ENCODE assay signal across 15 mouse cellular contexts in the genomic region with DNA sequence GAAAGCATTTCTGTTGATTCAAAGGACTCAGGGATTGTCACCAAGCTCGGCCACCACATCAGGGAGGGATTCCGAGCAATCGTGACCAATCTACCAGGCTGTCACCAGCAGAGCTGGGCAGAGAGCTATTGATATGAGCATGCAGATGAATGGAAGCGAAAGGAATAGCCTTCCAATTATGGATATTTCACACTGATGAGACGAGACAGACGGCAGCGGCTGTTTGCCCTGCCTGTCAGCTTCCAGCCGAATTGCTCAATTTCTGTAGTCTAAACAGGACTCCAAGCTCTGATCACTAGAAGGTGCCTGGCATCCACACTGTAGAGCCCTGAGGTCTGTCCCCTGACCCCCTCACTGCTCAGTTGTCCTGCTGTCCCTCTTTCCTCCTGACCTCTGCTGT.
"Had no signal": no experiment of that assay in that cellular context is flagged by ENCODE, and none has a peak within 500 bp of the region (broad histone marks: within the 10 kb centered on the region; RNA-seq: fewer than 3 reads in every experiment).

No protein-coding gene starts in this region.

- H3K9ac ChIP-seq: liver, embryonic 13.5 days; lung, embryonic 15.5 days; midbrain, embryonic 12.5 days; midbrain, embryonic 15.5 days; neural tube, embryonic 12.5 days; neural tube, embryonic 15.5 days had no signal

- H3K27ac ChIP-seq: kidney, postnatal 0 days; layer of hippocampus, adult 2 months; liver, embryonic 13.5 days; lung, embryonic 15.5 days; macrophage; midbrain, embryonic 12.5 days; midbrain, embryonic 15.5 days; neural tube, embryonic 12.5 days; neural tube, embryonic 15.5 days had no signal

- DNase-seq: kidney, adult 18-20 months; kidney, postnatal 25 days; liver, embryonic 13.5 days; thymus, adult 18-20 months; thymus, postnatal 36 days had no signal

- H3K36me3 ChIP-seq: liver, embryonic 13.5 days; lung, embryonic 15.5 days; midbrain, embryonic 12.5 days; midbrain, embryonic 15.5 days; neural tube, embryonic 12.5 days; neural tube, embryonic 15.5 days had no signal

- ATAC-seq: inflammation-experienced regulatory T-cells, adult 6 months; intestine, embryonic 16.5 days; midbrain, embryonic 15.5 days had no signal

- H3K27me3 ChIP-seq: liver, embryonic 13.5 days; lung, embryonic 15.5 days; midbrain, embryonic 12.5 days; midbrain, embryonic 15.5 days; neural tube, embryonic 12.5 days; neural tube, embryonic 15.5 days had no signal

- H3K9me3 ChIP-seq: liver, embryonic 13.5 days; lung, embryonic 15.5 days; midbrain, embryonic 12.5 days; midbrain, embryonic 15.5 days; neural tube, embryonic 12.5 days; neural tube, embryonic 15.5 days had no signal

- H3K4me3 ChIP-seq: layer of hippocampus, adult 2 months; liver, embryonic 13.5 days; lung, embryonic 15.5 days; midbrain, embryonic 12.5 days; midbrain, embryonic 15.5 days; neural tube, embryonic 12.5 days; neural tube, embryonic 15.5 days had no signal

- H3K4me1 ChIP-seq: liver, embryonic 13.5 days; lung, embryonic 15.5 days; midbrain, embryonic 12.5 days; neural tube, embryonic 12.5 days; neural tube, embryonic 15.5 days had no signal

- H3K4me2 ChIP-seq: liver, embryonic 13.5 days; lung, embryonic 15.5 days; midbrain, embryonic 12.5 days; midbrain, embryonic 15.5 days; neural tube, embryonic 12.5 days; neural tube, embryonic 15.5 days had no signal
